Mouse (Mus musculus): ENCODE measurements at regions not wholly inside any gene's neighbourhood (a gene's known extent, or its start where the extent isn't known, plus 50 kb on each side); places are given as distances from the start of the nearest gene placed in this dataset.

DNA sequence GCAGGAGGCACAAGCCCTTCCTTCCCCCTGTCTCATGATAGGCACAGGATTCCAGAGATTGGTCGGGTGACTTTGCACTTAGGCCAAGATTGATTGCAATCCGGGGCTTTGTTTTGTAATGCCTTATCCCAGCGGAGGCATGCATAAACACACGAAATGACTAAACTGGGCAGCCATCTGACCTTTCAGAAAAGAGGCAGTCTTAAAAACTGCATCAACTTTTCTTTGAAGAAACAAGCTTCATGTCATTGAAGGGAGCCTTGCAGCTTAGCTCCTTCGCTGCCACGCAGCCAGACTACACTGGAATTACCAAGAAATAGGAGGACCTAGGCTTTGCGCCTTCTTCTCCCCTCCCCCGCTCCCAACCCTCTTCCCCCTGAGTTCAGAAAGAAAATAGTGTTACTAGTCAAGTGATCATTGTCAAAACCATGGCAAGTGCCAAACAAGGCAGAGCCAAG is 67.7 kb upstream of the BC052040 start:
- TF ChIP-seq CTCF (IDR thresholded peaks at IDR 0.05; ENCODE audit: low read depth) = no peak
- TF ChIP-seq EP300 (IDR thresholded peaks at IDR 0.05; ENCODE audit: low read depth) = no peak
